Mouse (Mus musculus): ENCODE data around the gene Mfap1b.

DNA sequence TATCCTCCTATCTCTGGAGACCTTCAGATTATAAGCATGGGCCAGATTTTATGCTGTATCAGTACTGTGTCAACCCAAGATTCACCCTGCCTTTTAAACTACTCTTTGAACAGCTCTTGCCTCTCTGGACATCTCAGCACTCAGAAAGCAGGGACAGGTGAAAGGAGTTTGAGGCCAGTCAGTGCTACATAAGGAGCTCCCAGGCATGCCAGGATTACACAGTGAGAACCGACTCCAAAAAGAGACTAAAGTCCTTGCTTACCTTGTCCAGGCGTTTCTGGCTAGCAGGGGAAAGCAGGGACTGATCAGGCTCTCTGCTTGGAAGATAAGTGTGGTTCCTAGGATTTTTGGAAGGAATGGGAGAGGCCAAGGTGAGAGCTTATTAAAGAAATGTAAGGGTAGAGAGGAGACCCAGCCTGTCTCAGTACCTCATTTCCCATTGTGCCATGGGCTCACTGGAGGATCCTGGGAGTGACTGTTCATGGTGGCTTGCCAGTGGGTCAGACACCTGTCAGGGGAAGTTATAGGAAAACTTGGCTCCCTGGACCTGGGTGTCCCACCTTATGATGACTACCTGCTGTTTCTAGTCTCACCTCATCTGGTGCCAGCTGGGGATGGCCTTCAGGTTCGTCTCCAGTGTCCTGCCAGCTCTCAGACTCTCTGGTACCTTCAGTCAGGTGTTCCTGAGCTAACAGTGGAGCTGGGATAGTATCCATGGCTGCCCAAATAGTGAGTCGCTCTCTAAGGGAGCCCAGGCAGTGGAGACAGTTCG lies 32.8 kb downstream of the Mfap1b start:
- TF ChIP-seq GATA1 (IDR thresholded peaks at IDR 0.05; ENCODE audit: borderline replicate concordance, low read length) (no peak), CTCF (IDR thresholded peaks at IDR 0.05; ENCODE audit: low read depth, low read length) (no peak), GATA2 (IDR thresholded peaks at IDR 0.05; ENCODE audit: borderline replicate concordance, low read depth, low read length) (no peak), TAL1 (conservative IDR thresholded peaks at IDR 0.05; ENCODE audit: low read depth, low read length) (no peak), POLR2AphosphoS5 (IDR thresholded peaks at IDR 0.05; ENCODE audit: insufficient replicate concordance, low read depth, low read length) (no peak)
